Mouse (Mus musculus) thymus, postnatal 36 days (tissue): ENCODE results near the gene Tex9.
A peak's percentile ranks its signal among the peaks of the same experiment; 100 is the strongest.
"Not testable (repeated sequence)": the region's sequence is repeated elsewhere in the genome, so short reads cannot be mapped to it uniquely, and the experiment has no call there.

ENCODE experiments used
- DNase-seq, 2 experiments: peaks; one replicate each; pipeline ENCODE4 v3.0.0; 2022; ENCODE audit warnings: mixed read lengths in 2 of 2

Gene Tex9

GRCm38 (mm10) chr9:72477306-72477705, 14.7 kb downstream of the Tex9 start:
- no peak for DNase-seq

GRCm38 (mm10) chr9:72475511-72475910, 16.5 kb downstream of the Tex9 start:
- no peak for DNase-seq

- DNase-seq = no peak
Observed at GRCm38 (mm10) chr9:72469851-72470250, 22.2 kb downstream of the Tex9 start.

GRCm38 (mm10) chr9:72468616-72469015, 23.4 kb downstream of the Tex9 start:
- no peak for DNase-seq

GRCm38 (mm10) chr9:72467551-72468407, 24.2 kb downstream of the Tex9 start:
- DNase-seq = peak; percentile 59 to 64

- peak in 1 of 2 experiments; percentile 43 for DNase-seq
Observed at GRCm38 (mm10) chr9:72465754-72466181, 26.2 kb downstream of the Tex9 start.

GRCm38 (mm10) chr9:72464806-72465205, 27.2 kb downstream of the Tex9 start:
- no peak for DNase-seq

- no peak for DNase-seq
Observed at GRCm38 (mm10) chr9:72462427-72462826, 29.6 kb downstream of the Tex9 start.

GRCm38 (mm10) chr9:72460767-72461166, 31.2 kb downstream of the Tex9 start:
- DNase-seq = no peak

- DNase-seq = no peak
Observed at GRCm38 (mm10) chr9:72459703-72460102, 32.3 kb downstream of the Tex9 start.

GRCm38 (mm10) chr9:72458233-72458632, 33.8 kb downstream of the Tex9 start:
- peak; percentile 81 for DNase-seq

GRCm38 (mm10) chr9:72456374-72456773, 35.6 kb downstream of the Tex9 start:
- DNase-seq = no peak

GRCm38 (mm10) chr9:72454281-72454680, 37.7 kb downstream of the Tex9 start:
- DNase-seq = not testable (repeated sequence)

- DNase-seq = no peak
Observed at GRCm38 (mm10) chr9:72451111-72451510, 40.9 kb downstream of the Tex9 start.

- DNase-seq = no peak
Observed at GRCm38 (mm10) chr9:72450363-72450762, 41.6 kb downstream of the Tex9 start.

- no peak for DNase-seq
Observed at GRCm38 (mm10) chr9:72449841-72450240, 42.2 kb downstream of the Tex9 start.

- peak; percentile 44 to 61 for DNase-seq
Observed at GRCm38 (mm10) chr9:72449367-72449766, 42.6 kb downstream of the Tex9 start.

- DNase-seq = peak; percentile 71 to 75
Observed at GRCm38 (mm10) chr9:72448026-72448425, 44.0 kb downstream of the Tex9 start.

- peak; percentile 49 to 74 for DNase-seq
Observed at GRCm38 (mm10) chr9:72441927-72442715, 49.9 kb downstream of the Tex9 start.

GRCm38 (mm10) chr9:72440948-72441926, 50.8 kb downstream of the Tex9 start:
- DNase-seq = peak; percentile 33 to 37

GRCm38 (mm10) chr9:72440358-72440757, 51.7 kb downstream of the Tex9 start:
- DNase-seq = no peak

GRCm38 (mm10) chr9:72438749-72439148, 53.3 kb downstream of the Tex9 start:
- no peak for DNase-seq
